In genomic region chr1:88408340-88408739, GRCm38 (mm10) we compare ENCODE assay signal across 23 mouse cellular contexts. TPM values are rescaled to one million over a fixed set of nuclear protein-coding genes. Genes with fewer than 3 reads are reported as not detected.
A peak's percentile ranks its signal among the peaks of the same experiment; 100 is the strongest.
DNase-seq lines count a peak whose midpoint lies in the region; ATAC-seq and TF ChIP-seq lines count a peak whose summit lies in the region.
"Had no signal": no experiment of that assay in that cellular context is flagged by ENCODE, and none has a peak within 500 bp of the region (broad histone marks: within the 10 kb centered on the region; RNA-seq: fewer than 3 reads in every experiment).

No protein-coding gene starts in this region.

- no peak for TF ChIP-seq CTCF in liver, adult 2 months (IDR thresholded peaks at IDR 0.05; ENCODE audit: low read depth, low read length)

- WGBS in kidney, embryonic 14.5 days = 86% methylated on average over 4 of the region's 4 CpGs
- WGBS in kidney, embryonic 16.5 days = 76% methylated on average over 4 of the region's 4 CpGs
- WGBS in liver, adult 2 months = 26% methylated on average over 4 of the region's 4 CpGs
- WGBS in stomach, embryonic 16.5 days = 68% methylated on average over 4 of the region's 4 CpGs

- H3K79me2 ChIP-seq in liver, adult 2 months (ENCODE audit: control insufficient read depth, insufficient read depth, low read length) = no peaks in the 10 kb centered on the region

- no peak for ATAC-seq in kidney, embryonic 14.5 days (ENCODE audit: low FRiP score, low TSS enrichment)
- ATAC-seq in kidney, embryonic 16.5 days (ENCODE audit: low FRiP score, low TSS enrichment) = peak; percentile 55; the same call in 1 of the 2 replicates
- ATAC-seq in stomach, embryonic 16.5 days (ENCODE audit: insufficient read depth, low FRiP score) = peak; percentile 56; the same call in 1 of the 2 replicates
- ATAC-seq: midbrain, embryonic 13.5 days had no signal

- no peak for TF ChIP-seq POLR2A in liver, adult 2 months (IDR thresholded peaks at IDR 0.05; ENCODE audit: extremely low read depth, insufficient read depth, low read length)

- no peaks in the 10 kb centered on the region; the same call in 1 of the 2 replicates for H3K4me1 ChIP-seq in kidney, embryonic 14.5 days (ENCODE audit: control insufficient read depth, insufficient read depth, low read length)
- H3K4me1 ChIP-seq in kidney, embryonic 16.5 days (ENCODE audit: insufficient read depth, low read length) = peaks cover 18% of the 10 kb centered on the region; the same call in 1 of the 2 replicates
- peaks cover 16% of the 10 kb centered on the region for H3K4me1 ChIP-seq in liver, adult 2 months (ENCODE audit: control insufficient read depth, insufficient read depth, low read length)
- H3K4me1 ChIP-seq in stomach, embryonic 16.5 days (ENCODE audit: control insufficient read depth, insufficient read depth, low read length) = no peaks in the 10 kb centered on the region

- H3K9me3 ChIP-seq in kidney, embryonic 14.5 days (ENCODE audit: control insufficient read depth, low read length) = no peaks in the 10 kb centered on the region
- no peaks in the 10 kb centered on the region for H3K9me3 ChIP-seq in kidney, embryonic 16.5 days (ENCODE audit: low read length)
- H3K9me3 ChIP-seq in stomach, embryonic 16.5 days (replicated peaks; ENCODE audit: control insufficient read depth, low read length) = no peaks in the 10 kb centered on the region
- H3K9me3 ChIP-seq: forebrain, embryonic 10.5 days; limb, embryonic 13.5 days; midbrain, embryonic 13.5 days; neural tube, embryonic 12.5 days had no signal

- H3K36me3 ChIP-seq in kidney, embryonic 14.5 days (ENCODE audit: control insufficient read depth, insufficient read depth, low read length) = no peaks in the 10 kb centered on the region
- H3K36me3 ChIP-seq in kidney, embryonic 16.5 days (ENCODE audit: insufficient read depth, low read length) = no peaks in the 10 kb centered on the region
- peaks cover 9% of the 10 kb centered on the region; the same call in 1 of the 2 replicates for H3K36me3 ChIP-seq in liver, adult 2 months (ENCODE audit: control insufficient read depth, insufficient read depth, low read length)
- no peaks in the 10 kb centered on the region for H3K36me3 ChIP-seq in stomach, embryonic 16.5 days (ENCODE audit: control insufficient read depth, insufficient read depth, low read length)
- H3K36me3 ChIP-seq: forebrain, embryonic 10.5 days; limb, embryonic 13.5 days; midbrain, embryonic 13.5 days; neural tube, embryonic 12.5 days had no signal

- no peak overlapping the region for H3K27ac ChIP-seq in kidney, embryonic 14.5 days (ENCODE audit: low read depth, low read length)
- H3K27ac ChIP-seq in kidney, embryonic 16.5 days (ENCODE audit: low read length) = no peak overlapping the region
- peak overlapping the region; percentile 90; the same call in 1 of the 2 replicates for H3K27ac ChIP-seq in liver, adult 2 months (replicated peaks; ENCODE audit: insufficient read depth, low read depth, low read length)
- no peak overlapping the region for H3K27ac ChIP-seq in stomach, embryonic 16.5 days (ENCODE audit: low read length)
- H3K27ac ChIP-seq: forebrain, embryonic 10.5 days; heart, adult 2 months; hindbrain, embryonic 14.5 days; limb, embryonic 13.5 days; midbrain, embryonic 13.5 days; neural tube, embryonic 12.5 days had no signal

- H3K9ac ChIP-seq in kidney, embryonic 14.5 days (ENCODE audit: low read depth, low read length) = no peak overlapping the region
- H3K9ac ChIP-seq in kidney, embryonic 16.5 days (replicated peaks; ENCODE audit: low read length) = no peak overlapping the region
- no peak overlapping the region; the same call in 1 of the 2 replicates for H3K9ac ChIP-seq in liver, adult 2 months (ENCODE audit: low read depth, low read length)
- H3K9ac ChIP-seq in stomach, embryonic 16.5 days (ENCODE audit: low read length) = no peak overlapping the region
- H3K9ac ChIP-seq: hindbrain, embryonic 14.5 days; limb, embryonic 13.5 days; midbrain, embryonic 13.5 days; neural tube, embryonic 12.5 days had no signal

- H3K27me3 ChIP-seq in kidney, embryonic 14.5 days (ENCODE audit: control insufficient read depth, insufficient read depth, low read length) = no peaks in the 10 kb centered on the region
- H3K27me3 ChIP-seq in kidney, embryonic 16.5 days (ENCODE audit: insufficient read depth, low read length) = no peaks in the 10 kb centered on the region
- H3K27me3 ChIP-seq in liver, adult 2 months (ENCODE audit: control insufficient read depth, insufficient read depth, low read length) = no peaks in the 10 kb centered on the region
- H3K27me3 ChIP-seq in stomach, embryonic 16.5 days (ENCODE audit: control insufficient read depth, insufficient read depth, low read length) = no peaks in the 10 kb centered on the region
- H3K27me3 ChIP-seq: midbrain, embryonic 13.5 days; neural tube, embryonic 12.5 days had no signal

- no peak overlapping the region for H3K4me2 ChIP-seq in kidney, embryonic 14.5 days (replicated peaks; ENCODE audit: low read depth, low read length)
- no peak overlapping the region for H3K4me2 ChIP-seq in kidney, embryonic 16.5 days (replicated peaks; ENCODE audit: low read depth, low read length)
- H3K4me2 ChIP-seq in stomach, embryonic 16.5 days (ENCODE audit: low read depth, low read length) = no peak overlapping the region
- H3K4me2 ChIP-seq: hindbrain, embryonic 14.5 days; limb, embryonic 13.5 days; midbrain, embryonic 13.5 days; neural tube, embryonic 12.5 days had no signal

- peak; percentile 65 for DNase-seq in kidney, adult 11 months
- DNase-seq in liver, adult 2 months (ENCODE audit: extremely low read depth, low read depth, low spot score) = peak; percentile 49
- no peak for DNase-seq in gastrocnemius, postnatal 25 days
- no peak for DNase-seq in right cerebral cortex, adult 2 months (ENCODE audit: low spot score in 2 of 2)
- no peak for DNase-seq in layer of hippocampus, adult 18-20 months (ENCODE audit: low spot score in 2 of 2)
- DNase-seq: adrenal gland, adult 2 months; cerebellum, adult 2 months; cerebellum, postnatal 36 days; gastrocnemius, postnatal 10 days; heart, adult 2 months; heart, postnatal 36 days had no signal

- H3K4me3 ChIP-seq in kidney, embryonic 14.5 days (ENCODE audit: low read length) = no peak overlapping the region
- no peak overlapping the region for H3K4me3 ChIP-seq in kidney, embryonic 16.5 days (ENCODE audit: low read length)
- no peak overlapping the region for H3K4me3 ChIP-seq in liver, adult 2 months (ENCODE audit: insufficient read depth, low read depth, low read length)
- no peak overlapping the region for H3K4me3 ChIP-seq in stomach, embryonic 16.5 days (replicated peaks; ENCODE audit: low read length)
- H3K4me3 ChIP-seq: forebrain, embryonic 10.5 days; heart, adult 2 months; limb, embryonic 13.5 days; midbrain, embryonic 13.5 days; neural tube, embryonic 12.5 days had no signal

RNA-seq across cellular contexts. Expression of gene Spp2, which starts 1.6 kb away (rescaled TPM):
- polyA plus RNA-seq in kidney, embryonic 14.5 days (2014; fragmentation: Nextera tagmentation; extraction: Ambion mirVana) = 3.4 and 8.6 TPM in 2 replicates
- polyA plus RNA-seq in kidney, embryonic 16.5 days (2015; fragmentation: Nextera tagmentation; extraction: Ambion mirVana) = 111 and 141 TPM in 2 replicates
- total RNA-seq in liver, adult 2 months (2014; rRNA removed) = 216 and 373 TPM in 2 replicates
- 298 and 325 TPM in 2 replicates for polyA plus RNA-seq in liver, adult 2 months (2012; rRNA removed)
- polyA plus RNA-seq in stomach, embryonic 16.5 days (2015; fragmentation: Nextera tagmentation; extraction: Ambion mirVana) = 13.6 and 18.1 TPM in 2 replicates
- total RNA-seq in gastrocnemius, postnatal 25 days (2021) = not detected
- not detected for total RNA-seq in layer of hippocampus, adult 18-20 months (2021)
- total RNA-seq: heart, adult 2 months; heart, postnatal 36 days; layer of hippocampus, postnatal 14 days; left cerebral cortex, postnatal 14 days; megakaryocyte progenitor cell, adult 5-6 weeks had no signal
- polyA plus RNA-seq: forebrain, embryonic 10.5 days; heart, adult 2 months; heart, embryonic 14.5 days; limb, embryonic 13.5 days; neural tube, embryonic 12.5 days had no signal

Comparison
In these comparisons a context has a peak if more than half of its experiments do, and no peak if none do; other contexts are left out.
1. DNase-seq: peak in kidney, adult 11 months (single experiment) and liver, adult 2 months (single experiment); none in gastrocnemius, postnatal 25 days (single experiment), right cerebral cortex, adult 2 months (0 of 2) and layer of hippocampus, adult 18-20 months (0 of 2).